Mouse (Mus musculus) left cerebral cortex, adult 6 months (tissue): ENCODE data around the gene Ms4a10. TPM values are rescaled to one million over a fixed set of nuclear protein-coding genes. Genes with fewer than 3 reads are reported as not detected.

Experiments
- long read RNA-seq, 2 experiments: library from polyadenylated mRNA; unstranded; transcript quantifications; one replicate each; pipeline ENCODE4 v2.0.0; 2019 to 2020
- polyA plus RNA-seq: library from polyadenylated mRNA; unstranded; fragments of <200 nt; fragmentation: Nextera tagmentation; gene quantifications from 2 replicates; pipeline ENCODE4 v1.2.3, GENCODE M21; 2021

The Ms4a10 gene
- not detected in 2 replicates for polyA plus RNA-seq
- long read RNA-seq, experiment 1 = 0 reads
- long read RNA-seq, experiment 2 = 0 reads

DNA sequence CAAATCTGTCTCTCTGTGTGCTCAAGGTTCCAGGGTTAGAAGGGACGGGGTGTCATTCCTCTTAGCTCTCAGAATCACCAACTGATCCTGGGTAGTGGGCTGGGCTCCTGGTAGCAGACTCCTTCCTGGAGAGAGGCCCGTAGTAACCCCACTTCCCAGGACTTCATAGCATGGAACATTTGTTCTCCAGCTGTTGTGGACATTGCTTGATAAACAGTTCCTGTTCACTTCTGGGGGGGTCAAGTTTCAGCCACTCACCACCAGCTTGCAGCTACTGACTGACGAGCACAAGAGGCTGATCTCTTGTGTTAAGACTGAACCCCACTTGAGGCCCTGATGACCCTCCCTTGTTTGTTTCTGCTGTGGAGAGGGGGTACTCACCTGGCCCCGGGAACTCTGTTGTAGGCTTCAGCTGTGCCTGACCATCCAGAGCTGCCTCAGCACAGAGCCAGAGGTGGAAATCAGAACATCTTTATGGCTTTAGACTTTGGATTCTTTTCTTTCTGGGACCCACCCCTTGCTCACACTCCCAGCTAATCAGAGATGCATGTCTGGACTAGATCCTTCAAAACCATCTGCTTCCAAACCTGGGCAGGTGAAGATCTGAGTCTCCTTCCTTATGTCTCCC is at the start of gene Ms4a10:
Gene Ms4a10 (minus strand): TSS at position 433 of the 628 bp plus-strand sequence.

DNA sequence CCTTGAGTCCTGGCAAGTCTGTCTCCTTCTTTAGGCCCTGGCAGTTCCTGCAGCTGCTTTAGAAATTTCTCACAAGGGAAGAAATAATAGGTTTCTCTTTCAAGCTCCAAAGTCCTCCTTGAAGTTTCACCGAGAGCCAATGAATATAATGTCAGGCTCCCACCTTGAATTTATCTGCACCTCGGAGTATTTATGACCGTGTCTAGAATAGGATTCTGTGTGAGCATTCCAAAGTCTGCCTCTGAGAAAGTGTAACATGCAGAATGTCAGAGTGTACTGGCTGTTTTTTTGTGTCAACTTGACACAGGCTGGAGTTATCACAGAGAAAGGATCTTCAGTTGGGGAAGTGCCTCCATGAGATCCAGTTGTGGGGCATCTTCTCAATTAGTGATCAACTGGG is 43.4 kb upstream of the Ms4a10 start, which contains the start of gene Ms4a18:
Gene Ms4a18 (minus strand): TSS at position 141 of the 400 bp plus-strand sequence.

DNA sequence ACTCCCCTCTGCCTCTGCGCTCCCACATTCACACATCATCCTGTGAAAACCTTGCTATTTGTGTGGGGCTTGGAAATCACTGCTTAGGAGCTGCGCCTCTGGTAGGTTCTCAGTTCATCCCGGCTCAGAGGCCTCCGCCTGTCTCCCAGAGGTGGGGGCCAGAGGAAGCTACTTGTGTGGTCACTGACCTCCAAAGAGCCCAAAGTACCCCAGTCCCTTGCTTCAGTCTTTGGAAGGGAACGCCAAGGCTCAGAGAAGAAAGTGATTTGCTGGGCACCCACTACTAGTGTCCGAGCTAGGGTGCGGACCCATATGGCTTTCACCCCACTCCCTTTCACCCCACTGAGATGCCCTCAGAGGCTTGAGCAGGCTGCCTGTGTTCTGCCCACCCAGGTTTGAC is 18.7 kb upstream of the Ms4a10 start, which contains the start of gene Ms4a15:
Gene Ms4a15 (minus strand): TSS at position 101 of the 400 bp plus-strand sequence.

GRCm38 (mm10) chr19:10949112-10949511 is 25.4 kb downstream of the Ms4a10 start, which contains the start of gene Ccdc86:
Gene Ccdc86, minus strand, starts transcription at chr19:10949266.

DNA sequence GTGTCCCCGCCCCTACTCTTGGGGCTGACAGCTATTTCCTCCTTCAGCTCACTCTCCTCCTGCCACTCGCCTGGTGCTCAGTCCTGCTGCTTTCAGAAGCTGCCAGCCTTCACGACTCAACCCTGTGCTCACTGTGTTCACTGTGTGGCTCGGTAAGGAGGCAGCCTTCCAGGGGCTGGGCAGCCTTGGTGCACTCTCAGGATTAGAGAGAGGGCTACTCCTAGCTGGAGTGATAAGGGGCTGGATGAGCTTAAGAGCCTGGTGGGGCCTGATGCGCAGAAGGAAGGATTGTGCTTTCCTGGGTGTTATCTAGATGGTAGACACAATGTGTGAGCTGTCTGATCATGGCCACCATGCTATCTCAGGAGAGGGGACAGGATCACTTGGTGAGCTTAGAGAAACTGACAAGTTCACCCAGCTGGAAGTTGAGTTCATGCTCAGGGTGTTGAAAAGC is 37.3 kb downstream of the Ms4a10 start, which contains the start of gene Ptgdr2:
Gene Ptgdr2 (plus strand): TSS at position 51 of the 454 bp plus-strand sequence.

GRCm38 (mm10) chr19:10920532-10920931 is 53.9 kb downstream of the Ms4a10 start, which contains the start of gene Zp1:
Gene Zp1, minus strand, starts transcription at chr19:10920632.

Other genes starting within 250 kb of the Ms4a10 start
- not detected in 2 replicates for gene Cd5, start 235.7 kb downstream of the Ms4a10 start, polyA plus RNA-seq
- gene Cd6, start 144.6 kb downstream of the Ms4a10 start, polyA plus RNA-seq = 3.6 and 4.7 TPM in 2 replicates
- 0.23 and 0.29 TPM in 2 replicates for gene Slc15a3, start 134.9 kb downstream of the Ms4a10 start, polyA plus RNA-seq
- 51.6 and 71.8 TPM in 2 replicates for gene Tmem132a, start 104.7 kb downstream of the Ms4a10 start, polyA plus RNA-seq
- gene Tmem109, start 92.7 kb downstream of the Ms4a10 start, polyA plus RNA-seq = 48.6 and 51.7 TPM in 2 replicates
- gene Prpf19, start 79.4 kb downstream of the Ms4a10 start, polyA plus RNA-seq = 23.9 and 65.3 TPM in 2 replicates
- not detected in 2 replicates for gene Zp1, start 54.0 kb downstream of the Ms4a10 start, polyA plus RNA-seq
- gene Ptgdr2, start 37.5 kb downstream of the Ms4a10 start, polyA plus RNA-seq = 0.05 TPM in 1 of 2 replicates, not detected in the other
- gene Ccdc86, start 25.4 kb downstream of the Ms4a10 start, polyA plus RNA-seq = 4.8 and 6.0 TPM in 2 replicates
- not detected in 2 replicates for gene Ms4a15, start 18.6 kb upstream of the Ms4a10 start, polyA plus RNA-seq
- gene Ms4a18, start 43.4 kb upstream of the Ms4a10 start, polyA plus RNA-seq = not detected in 2 replicates
- not detected in 2 replicates for gene Ms4a8a, start 106.4 kb upstream of the Ms4a10 start, polyA plus RNA-seq
- not detected in 2 replicates for gene 1700017D01Rik, start 156.2 kb upstream of the Ms4a10 start, polyA plus RNA-seq
- not detected in 2 replicates for gene 1700025F22Rik, start 190.7 kb upstream of the Ms4a10 start, polyA plus RNA-seq
- gene Ms4a13, start 222.1 kb upstream of the Ms4a10 start, polyA plus RNA-seq = not detected in 2 replicates